Mouse (Mus musculus) heart, embryonic 14.5 days (tissue): ENCODE data around the gene Hmgb1. TPM values are rescaled to one million over a fixed set of nuclear protein-coding genes. Genes with fewer than 3 reads are reported as not detected.

ENCODE experiments used
- ATAC-seq: fragments of 200-750 bp; cut with Nextera tagmentation; 2 replicates; pipeline ENCODE4 v1.8.0; 2017; ENCODE audit warnings: low read depth, moderate TSS enrichment; ENCODE audit not compliant: insufficient number of reproducible peaks, insufficient read depth, low FRiP score
- H3K27ac ChIP-seq, 2 experiments: fragments of 200-500 bp in 1 of 2; fragments of 300-500 bp in 1 of 2; sonication (generic) in 1 of 2; replicated peaks in 1 of 2; 2 replicates each; pipeline ENCODE4 v1.5.1; 2012 to 2014; ENCODE audit warnings: low read depth in 2 of 2, low read length in 2 of 2, control low read depth in 1 of 2, mild to moderate bottlenecking in 1 of 2, mixed read lengths in 1 of 2; ENCODE audit not compliant: control insufficient read depth in 1 of 2, insufficient read depth in 1 of 2
- H3K27me3 ChIP-seq: fragments of 300-500 bp; sonication (generic); 2 replicates; pipeline ENCODE4 v1.6.1; 2014; ENCODE audit warnings: mild to moderate bottlenecking, low read length, control low read depth; ENCODE audit not compliant: control insufficient read depth, insufficient read depth
- H3K36me3 ChIP-seq: fragments of 300-500 bp; sonication (generic); 2 replicates; pipeline ENCODE4 v1.6.1; 2014; ENCODE audit warnings: mild to moderate bottlenecking, control low read depth, low read length, mixed read lengths; ENCODE audit not compliant: control insufficient read depth, insufficient read depth
- H3K4me1 ChIP-seq, 2 experiments: fragments of 200-500 bp in 1 of 2; fragments of 300-500 bp in 1 of 2; sonication (generic) in 1 of 2; 2 replicates each; pipeline ENCODE4 v1.6.1; 2012 to 2014; ENCODE audit warnings: low read length in 2 of 2, control low read depth in 1 of 2, mixed read lengths in 1 of 2; ENCODE audit not compliant: control insufficient read depth in 2 of 2, insufficient read depth in 2 of 2
- H3K4me2 ChIP-seq: fragments of 300-500 bp; sonication (generic); 2 replicates; pipeline ENCODE4 v1.6.1; 2014; ENCODE audit warnings: mild to moderate bottlenecking, low read length
- H3K4me3 ChIP-seq, 2 experiments: fragments of 200-500 bp in 1 of 2; fragments of 300-500 bp in 1 of 2; sonication (generic) in 1 of 2; 2 replicates each; pipeline ENCODE4 v1.5.1; 2012 to 2014; ENCODE audit warnings: low read length in 2 of 2, mild to moderate bottlenecking in 2 of 2, control low read depth in 1 of 2, low read depth in 1 of 2, moderate library complexity in 1 of 2; ENCODE audit not compliant: control insufficient read depth in 1 of 2, insufficient read depth in 1 of 2
- H3K9ac ChIP-seq: fragments of 300-500 bp; sonication (generic); 2 replicates; pipeline ENCODE4 v1.6.1; 2014; ENCODE audit warnings: mild to moderate bottlenecking, low read length
- H3K9me3 ChIP-seq: fragments of 300-500 bp; sonication (generic); 2 replicates; pipeline ENCODE4 v1.6.1; 2016; ENCODE audit warnings: low read length, control low read depth; ENCODE audit not compliant: control insufficient read depth
- WGBS: fragments of 180-500 bp; shearing (Covaris S2); extraction: QIAGEN DNeasy Blood & Tissue Kit; methylation state at CpG from one replicate; pipeline ENCODE4 v1.1.7; 2014; 5-methylcytosine and 5-hydroxymethylcytosine counted together
- polyA plus RNA-seq: library from polyadenylated mRNA; unstranded; fragments of >200 nt; fragmentation: Nextera tagmentation; extraction: Ambion mirVana; gene quantifications from 2 replicates; pipeline ENCODE4 v1.2.1, GENCODE M21; 2014

The Hmgb1 gene
- polyA plus RNA-seq, 1 experiment from 2014 or later: 751 TPM

DNA sequence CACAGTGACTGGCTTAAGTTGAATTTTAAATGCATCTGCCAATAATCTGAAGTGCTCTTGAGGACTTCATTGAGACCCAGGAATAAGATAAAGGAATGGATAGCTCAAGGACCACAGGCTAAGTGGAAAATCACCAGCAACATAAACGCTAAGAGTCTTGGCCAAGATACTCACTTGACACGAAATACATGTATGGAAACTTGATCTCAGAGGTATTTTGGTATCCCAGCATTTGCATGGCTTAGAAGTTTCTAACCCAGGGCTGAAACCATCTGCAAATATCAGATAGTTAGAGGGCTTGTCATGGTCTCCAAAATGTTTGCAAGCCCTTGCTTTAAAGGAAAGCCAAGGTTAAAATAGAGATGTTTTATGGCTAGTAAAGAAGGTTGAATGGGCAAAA is 94.4 kb downstream of the Hmgb1 start:
- Histone ChIP-seq H3K9me3 (no peaks in the 10 kb centered on the region), H3K4me2 (no peak overlapping the region), H3K4me1 (no peaks in the 10 kb centered on the region), H3K27ac (no peak overlapping the region), H3K9ac (no peak overlapping the region), H3K36me3 (no peaks in the 10 kb centered on the region), H3K4me3 (no peak overlapping the region), H3K27me3 (no peaks in the 10 kb centered on the region)
- WGBS: 64% methylated on average over 2 of the region's 2 CpGs
- ATAC-seq: no peak

DNA sequence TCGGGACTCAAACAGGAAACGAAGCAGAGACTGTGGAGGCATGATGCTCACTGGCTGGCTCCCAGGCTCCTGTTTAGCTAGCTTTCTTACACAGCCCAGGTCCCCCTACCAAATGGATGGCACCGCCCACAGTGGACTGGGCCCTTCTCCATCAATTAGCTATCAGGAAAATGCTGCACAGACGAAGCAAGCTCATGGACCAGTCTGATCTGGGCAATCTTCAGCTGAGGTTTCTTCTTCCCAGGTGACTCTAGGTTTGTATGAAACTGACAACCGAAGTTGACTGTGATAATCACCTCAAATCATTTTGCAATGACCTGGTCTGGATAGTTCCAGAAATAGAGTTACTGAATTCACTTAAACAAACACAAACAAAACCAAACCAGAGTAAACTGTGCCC is 94.8 kb downstream of the Hmgb1 start:
- ATAC-seq: no peak
- no peak overlapping the region for H3K27ac ChIP-seq

DNA sequence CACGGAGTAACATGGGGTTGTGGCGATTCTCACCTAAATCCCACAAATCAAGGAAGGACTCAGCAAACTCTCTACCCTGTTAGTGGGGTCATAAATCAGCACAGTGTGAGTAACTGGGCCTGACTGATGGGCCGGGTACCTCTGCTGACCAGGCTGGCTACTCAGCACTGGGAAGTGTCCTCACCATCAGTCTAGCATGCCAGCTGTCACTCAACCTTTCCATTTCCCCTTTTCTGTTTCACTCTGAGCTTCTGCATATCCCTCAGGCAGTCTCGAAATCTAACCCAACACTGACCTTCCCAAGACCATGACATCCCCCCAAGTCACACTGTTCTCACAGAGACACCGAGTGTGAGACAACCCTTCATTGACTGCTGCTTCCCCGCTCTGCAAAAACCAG is 95.4 kb downstream of the Hmgb1 start:
- ATAC-seq: no peak
- WGBS: 82% methylated on average over 6 of the region's 6 CpGs
- H3K4me1 ChIP-seq: no peaks in the 10 kb centered on the region

More for the DNA sequence above, 94.8 kb downstream of the Hmgb1 start:
- H3K4me3 ChIP-seq: no peak overlapping the region
- no peaks in the 10 kb centered on the region for H3K4me1 ChIP-seq
- no peak overlapping the region for H3K9ac ChIP-seq
- H3K4me2 ChIP-seq: no peak overlapping the region
- no peaks in the 10 kb centered on the region for H3K36me3 ChIP-seq
- no peaks in the 10 kb centered on the region for H3K9me3 ChIP-seq
- 91% methylated on average over 5 of the region's 5 CpGs for WGBS
- H3K27me3 ChIP-seq: no peaks in the 10 kb centered on the region

DNA sequence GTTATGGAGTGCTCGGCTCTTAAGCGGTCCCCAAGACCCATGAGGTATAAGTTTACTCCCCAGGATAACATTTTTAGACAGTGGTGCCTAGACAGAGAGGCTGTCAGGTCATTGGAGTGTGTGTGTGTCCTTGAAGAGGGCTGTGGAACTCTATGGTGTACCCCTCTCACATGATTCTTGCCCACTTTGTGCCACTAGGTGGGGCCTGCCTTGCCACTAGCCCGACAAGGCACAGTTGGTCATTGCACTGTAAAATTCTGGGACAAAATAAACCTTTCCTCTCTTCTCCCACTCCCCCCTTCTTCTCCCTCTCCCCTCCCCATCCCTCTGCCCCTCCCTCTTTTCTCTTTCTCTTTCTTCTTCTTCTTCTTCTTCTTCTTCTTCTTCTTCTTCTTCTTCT is 96.1 kb downstream of the Hmgb1 start:
- Histone ChIP-seq H3K4me2 (no peak overlapping the region), H3K4me3 (no peak overlapping the region), H3K4me1 (no peaks in the 10 kb centered on the region), H3K27ac (no peak overlapping the region), H3K9ac (no peak overlapping the region), H3K9me3 (no peaks in the 10 kb centered on the region), H3K36me3 (no peaks in the 10 kb centered on the region), H3K27me3 (no peaks in the 10 kb centered on the region)
- 73% methylated on average over 3 of the region's 3 CpGs for WGBS
- no peak for ATAC-seq

More for the DNA sequence above, 95.4 kb downstream of the Hmgb1 start:
- Histone ChIP-seq H3K36me3 (no peaks in the 10 kb centered on the region), H3K27ac (no peak overlapping the region), H3K4me2 (no peak overlapping the region), H3K4me3 (no peak overlapping the region), H3K9me3 (no peaks in the 10 kb centered on the region), H3K9ac (no peak overlapping the region), H3K27me3 (no peaks in the 10 kb centered on the region)

DNA sequence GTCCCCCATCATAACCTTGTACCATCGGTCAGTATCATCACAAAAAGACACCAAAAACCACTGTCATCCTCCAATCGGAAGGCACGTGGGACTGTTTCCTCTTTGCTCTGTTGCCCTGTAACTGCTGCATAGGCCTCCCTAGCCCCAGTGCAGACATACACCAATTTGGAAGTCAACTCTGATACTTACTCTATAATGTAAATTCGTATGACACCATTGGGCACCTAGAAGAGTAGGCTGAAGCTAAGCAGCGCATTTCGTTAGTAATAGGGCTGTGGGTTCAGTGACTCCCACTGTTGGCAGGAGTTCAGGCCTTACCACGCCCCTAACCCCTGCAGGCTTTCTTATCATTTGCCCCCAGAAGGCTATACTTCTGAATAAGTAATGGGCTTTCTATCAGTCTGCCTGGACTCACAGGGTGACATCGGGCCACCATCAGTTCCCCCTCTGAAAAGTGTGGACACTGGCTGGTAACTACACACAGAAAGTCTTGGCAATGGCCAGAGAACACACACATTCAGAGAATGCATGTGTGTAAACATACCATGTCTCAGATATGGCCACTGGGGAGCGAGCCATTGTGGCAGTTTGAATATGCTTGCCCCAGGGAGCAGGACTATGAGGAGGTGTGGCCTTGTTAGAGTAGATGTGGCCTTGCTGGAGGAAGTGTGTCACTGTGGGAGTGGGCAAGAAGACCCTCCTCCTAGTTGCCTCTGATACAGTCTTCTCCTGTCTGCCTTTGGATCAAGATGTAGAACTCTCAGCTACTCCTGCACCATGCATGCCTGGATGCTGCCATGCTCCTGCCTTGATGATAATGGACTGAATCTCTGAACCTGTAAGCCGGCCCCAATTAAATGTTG is 97.7 kb downstream of the Hmgb1 start:
- H3K9me3 ChIP-seq: no peaks in the 10 kb centered on the region
- no peak overlapping the region for H3K4me2 ChIP-seq
- H3K27ac ChIP-seq: no peak overlapping the region
- H3K36me3 ChIP-seq: no peaks in the 10 kb centered on the region
- WGBS: 86% methylated on average over 10 of the region's 10 CpGs
- no peaks in the 10 kb centered on the region for H3K4me1 ChIP-seq
- no peak overlapping the region for H3K4me3 ChIP-seq
- ATAC-seq: no peak
- H3K27me3 ChIP-seq: no peaks in the 10 kb centered on the region
- H3K9ac ChIP-seq: no peak overlapping the region

DNA sequence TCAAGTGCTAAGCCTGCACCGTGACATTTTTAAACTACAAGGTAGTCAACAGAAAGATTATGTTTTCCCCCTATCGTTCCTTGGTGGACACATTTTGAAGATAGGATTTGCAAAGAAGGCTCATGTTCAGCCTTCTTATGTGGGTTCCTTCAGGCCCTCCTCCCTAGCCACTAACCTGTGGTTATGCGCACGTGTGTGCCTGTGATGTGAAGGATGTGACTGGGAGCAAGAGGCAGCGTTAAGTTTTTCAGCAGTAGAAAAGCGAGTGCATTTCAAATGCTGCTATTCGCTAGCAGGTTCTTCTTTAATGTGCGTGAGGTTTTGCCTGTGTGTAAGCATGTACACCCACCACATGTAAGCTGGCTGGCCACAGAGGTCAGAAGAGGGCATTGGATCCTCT is 103.8 kb downstream of the Hmgb1 start:
- no peak overlapping the region for H3K9ac ChIP-seq
- no peak for ATAC-seq
- no peak overlapping the region for H3K4me3 ChIP-seq
- H3K27ac ChIP-seq: no peak overlapping the region
- WGBS: 94% methylated on average over 8 of the region's 8 CpGs
- no peaks in the 10 kb centered on the region for H3K36me3 ChIP-seq
- H3K27me3 ChIP-seq: no peaks in the 10 kb centered on the region
- H3K9me3 ChIP-seq: no peaks in the 10 kb centered on the region
- H3K4me1 ChIP-seq: peaks cover 9 to 13% of the 10 kb centered on the region in 2 experiments
- no peak overlapping the region for H3K4me2 ChIP-seq

DNA sequence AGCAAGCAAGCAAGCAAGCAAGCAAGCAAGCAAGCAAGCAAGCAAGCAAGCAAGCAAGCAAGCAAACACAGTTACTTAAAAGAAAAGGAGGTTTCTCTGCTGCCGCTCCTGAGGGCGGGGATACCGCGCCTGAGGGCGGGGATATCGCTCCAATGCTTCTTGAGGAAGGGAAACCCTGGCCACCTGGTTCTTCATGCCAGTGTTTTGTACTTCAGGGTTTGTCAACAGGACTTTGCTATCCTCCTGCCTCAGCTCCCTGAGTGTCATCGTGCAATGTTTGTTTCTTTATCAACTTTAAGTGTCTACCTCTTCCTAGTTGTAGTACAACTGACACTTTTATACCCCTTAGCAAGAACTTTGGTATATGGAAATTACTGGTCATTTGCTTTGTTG is 104.5 kb downstream of the Hmgb1 start:
- Histone ChIP-seq H3K4me2 (peak overlapping the region; percentile 51), H3K9ac (peak overlapping the region; percentile 42; the same call in 1 of the 2 replicates), H3K27me3 (no peaks in the 10 kb centered on the region), H3K9me3 (peaks cover 4% of the 10 kb centered on the region), H3K36me3 (no peaks in the 10 kb centered on the region), H3K4me1 (peaks cover 9 to 13% of the 10 kb centered on the region in 2 experiments), H3K27ac (no peak overlapping the region), H3K4me3 (no peak overlapping the region)
- no peak for ATAC-seq
- 54% methylated on average over 7 of the region's 7 CpGs for WGBS
